Mouse (Mus musculus) thymus, postnatal 10 days (tissue): Measurements from ENCODE around the gene Gtpbp1.

Experiments
- DNase-seq, 2 experiments: peaks; one replicate each; pipeline ENCODE4 v3.0.0; 2021; ENCODE audit warnings: low spot score in 2 of 2

The Gtpbp1 gene

DNA sequence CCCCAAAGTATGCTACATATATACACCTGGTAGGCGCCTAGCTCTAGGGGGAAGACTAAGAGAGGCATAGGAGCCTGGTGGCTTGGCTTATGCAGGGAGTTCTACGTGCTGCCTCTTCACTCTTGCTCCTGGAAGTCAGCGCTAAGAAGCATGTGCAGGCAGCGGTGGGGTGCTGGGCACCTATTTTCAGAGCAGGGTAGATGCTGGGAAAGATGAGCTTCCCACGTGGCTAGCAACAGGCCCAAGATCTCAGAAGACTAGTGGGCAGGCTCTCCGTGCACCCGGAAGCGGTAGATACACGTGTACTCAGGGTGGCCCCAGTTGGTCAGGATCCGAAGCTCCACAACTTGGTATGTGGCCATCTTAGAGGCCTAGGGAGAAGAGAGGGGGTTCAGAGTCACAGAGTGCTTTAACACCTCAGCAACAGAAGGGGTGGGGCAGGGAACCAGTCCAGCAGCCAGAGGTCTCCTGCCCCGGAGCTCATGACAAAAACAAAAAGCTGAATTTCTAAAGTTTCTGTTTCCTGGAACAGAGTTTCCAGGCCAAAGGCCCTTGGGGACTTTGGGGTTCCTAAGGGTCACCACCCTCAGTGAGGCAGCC, 34.6 kb downstream of the Gtpbp1 start:
- no peak for DNase-seq

GRCm38 (mm10) chr15:79727840-79728239, 37.2 kb downstream of the Gtpbp1 start:
- DNase-seq: no peak

- no peak for DNase-seq
Measured at GRCm38 (mm10) chr15:79728311-79728710, 37.7 kb downstream of the Gtpbp1 start.

DNA sequence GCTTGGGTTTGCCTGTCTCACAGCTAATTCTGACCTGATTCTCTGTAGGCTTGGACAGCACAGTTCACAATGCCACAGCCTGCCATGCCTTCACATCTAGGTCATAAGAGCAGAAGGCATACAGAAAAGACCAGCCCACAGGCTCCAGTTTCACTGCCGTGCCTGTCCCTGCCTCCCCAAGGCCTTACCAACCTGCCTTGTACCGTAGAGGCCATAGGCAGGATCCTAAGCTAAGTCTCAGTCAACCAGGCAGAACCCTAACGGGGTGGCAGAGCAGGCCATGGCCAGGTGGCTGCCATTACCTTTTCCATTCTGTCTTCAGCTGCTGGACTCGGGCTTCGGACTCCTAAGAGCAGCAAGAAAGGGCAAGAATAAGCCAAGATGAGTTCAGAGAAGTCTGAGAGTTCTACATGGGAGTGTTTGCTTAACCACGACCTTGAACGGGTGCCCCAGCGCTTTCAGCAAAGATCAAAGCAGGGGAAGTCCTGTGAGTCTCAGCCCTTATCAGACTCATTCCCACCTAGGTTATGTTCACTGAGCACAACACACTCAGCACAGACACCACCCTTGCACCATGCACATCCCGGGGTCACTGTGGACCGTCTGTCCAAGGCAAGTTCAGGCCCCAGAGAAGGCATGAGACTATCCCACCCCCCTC, 38.2 kb downstream of the Gtpbp1 start:
- no peak for DNase-seq

DNA sequence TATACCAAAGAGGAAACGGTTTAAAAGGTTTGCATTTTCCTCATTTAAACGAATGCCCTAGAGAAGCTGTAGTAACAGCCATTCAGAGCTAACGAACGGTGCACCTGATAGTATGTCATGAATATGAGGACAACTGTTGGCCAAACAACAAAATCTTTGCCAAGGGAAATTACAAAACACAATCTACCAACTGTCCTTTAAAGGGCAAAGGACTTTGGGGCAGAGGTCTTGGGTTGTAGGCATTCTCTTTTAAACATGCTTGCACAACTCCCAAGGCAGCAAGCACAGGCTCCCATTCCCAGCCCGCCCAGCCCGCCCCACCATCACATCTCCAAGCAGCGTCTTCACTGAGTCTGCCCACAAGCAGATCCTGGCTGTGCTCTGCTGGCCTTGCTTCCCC, 40.9 kb downstream of the Gtpbp1 start:
- no peak for DNase-seq

DNA sequence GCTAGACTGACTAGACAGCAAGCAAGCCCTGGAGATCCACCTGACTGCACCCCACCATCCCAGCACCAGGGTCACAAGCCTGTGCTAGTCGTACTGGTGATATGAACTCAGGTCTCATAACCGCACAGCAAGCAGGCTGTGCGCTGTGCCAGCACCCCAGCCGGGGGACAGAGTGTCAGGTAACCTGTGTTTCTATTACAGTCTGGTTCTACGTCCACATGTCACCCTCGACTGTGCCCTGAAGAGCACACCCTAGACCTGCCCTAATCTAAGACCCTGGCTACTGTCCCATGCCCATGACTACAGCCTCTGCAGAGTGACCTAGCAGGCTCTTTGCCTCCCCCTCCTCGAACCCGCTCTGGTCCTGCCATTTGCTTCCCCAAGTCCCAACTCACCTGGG, 42.5 kb downstream of the Gtpbp1 start:
- DNase-seq: no peak

GRCm38 (mm10) chr15:79733640-79734039, 43.0 kb downstream of the Gtpbp1 start:
- DNase-seq: no peak

DNA sequence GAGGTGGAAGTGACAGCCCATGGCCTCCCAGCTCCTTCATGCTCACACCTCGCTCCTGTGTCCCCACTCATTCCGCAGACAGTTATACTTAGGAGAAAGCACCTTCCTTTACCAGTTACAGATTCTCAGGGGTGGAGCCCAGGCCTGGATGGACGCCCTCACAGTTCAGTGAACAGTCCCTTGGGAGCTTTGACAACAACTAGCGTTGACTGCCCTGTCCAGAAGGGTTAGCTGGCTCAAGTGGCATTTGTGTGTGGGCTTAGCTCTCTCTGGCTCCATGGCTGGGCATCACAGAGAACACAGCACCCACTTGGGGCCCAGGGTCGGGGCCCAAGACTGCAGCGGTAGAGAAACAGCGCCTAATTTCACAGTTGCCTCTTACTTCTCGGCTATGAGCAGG, 43.7 kb downstream of the Gtpbp1 start:
- DNase-seq: no peak

GRCm38 (mm10) chr15:79740739-79741138, 50.1 kb downstream of the Gtpbp1 start:
- DNase-seq: no peak

- peak; percentile 48 to 53 for DNase-seq
Measured at GRCm38 (mm10) chr15:79741173-79741858, 50.7 kb downstream of the Gtpbp1 start.

- peak; percentile 90 to 93 for DNase-seq
Measured at GRCm38 (mm10) chr15:79741921-79742705, 51.5 kb downstream of the Gtpbp1 start, which contains the start of gene Sun2. Sun2 (minus strand) TSS chr15:79742536.

- no peak for DNase-seq
Measured at GRCm38 (mm10) chr15:79742706-79743023, 52.0 kb downstream of the Gtpbp1 start.

- no peak for DNase-seq
Measured at GRCm38 (mm10) chr15:79744001-79744400, 53.4 kb downstream of the Gtpbp1 start.

DNA sequence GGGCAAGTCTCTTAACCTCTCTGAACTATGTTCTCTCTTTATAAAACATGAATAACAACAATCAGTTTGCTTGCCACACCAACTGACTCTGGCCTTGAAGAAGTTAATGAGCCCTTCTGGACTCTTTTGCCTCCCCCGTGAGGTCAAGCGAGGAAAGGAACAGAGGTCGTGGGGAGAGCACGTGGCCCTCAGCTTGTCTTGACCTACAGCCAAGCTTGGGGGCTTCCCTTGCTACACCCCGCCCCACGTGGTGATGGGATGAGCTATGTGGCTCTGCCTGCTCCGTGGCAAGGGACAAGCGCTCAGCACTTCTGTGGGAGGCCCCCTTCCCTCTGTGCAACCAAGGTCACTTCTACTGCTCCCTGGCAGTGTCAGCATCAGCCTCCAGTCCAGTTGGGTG, 54.1 kb downstream of the Gtpbp1 start:
- no peak for DNase-seq

- no peak for DNase-seq
Measured at GRCm38 (mm10) chr15:79745312-79745711, 54.7 kb downstream of the Gtpbp1 start.

GRCm38 (mm10) chr15:79745883-79746282, 55.2 kb downstream of the Gtpbp1 start:
- DNase-seq: no peak

DNA sequence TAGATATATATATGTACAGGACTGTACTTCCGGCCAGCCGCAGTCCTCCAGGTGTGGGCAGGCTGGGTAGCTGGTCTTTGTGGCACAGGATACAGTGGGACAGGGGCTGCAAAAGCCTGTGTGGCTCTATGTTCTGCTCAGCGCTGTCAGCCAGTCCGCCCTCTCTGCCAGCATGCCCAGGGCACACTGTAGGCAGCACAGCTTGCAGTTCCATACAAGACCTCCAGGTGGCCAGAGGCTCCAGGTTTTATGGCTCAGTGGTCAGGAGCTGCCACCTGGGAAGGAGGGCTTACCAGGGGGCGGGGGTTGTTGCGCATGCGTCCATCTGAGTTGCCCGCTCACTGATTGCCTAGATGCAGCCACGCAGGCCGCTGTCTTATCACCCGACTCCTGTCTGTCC, 57.4 kb downstream of the Gtpbp1 start:
- DNase-seq: peak; percentile 22 to 50

DNA sequence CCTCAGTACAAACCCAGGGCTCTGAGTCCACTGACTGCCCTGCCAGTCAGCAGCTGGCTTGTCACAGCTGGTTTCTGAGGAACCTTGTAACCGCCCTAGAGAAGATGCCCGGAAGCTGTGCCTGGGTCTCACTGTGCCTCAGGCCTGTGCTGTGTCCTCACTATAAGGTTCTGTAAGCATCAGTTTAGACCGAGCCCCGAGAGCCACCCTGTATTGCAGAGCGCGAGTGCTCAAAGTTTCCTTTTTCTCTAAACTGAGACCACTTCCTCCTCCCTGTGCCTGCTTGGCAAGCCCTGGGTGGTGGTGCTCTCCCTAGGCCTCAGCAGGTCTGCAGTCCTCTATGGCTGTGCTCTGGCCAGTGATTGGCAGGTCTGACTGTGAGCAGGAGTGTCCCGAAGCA, 58.5 kb downstream of the Gtpbp1 start:
- DNase-seq: no peak

GRCm38 (mm10) chr15:79750266-79750665, 59.6 kb downstream of the Gtpbp1 start:
- no peak for DNase-seq

DNA sequence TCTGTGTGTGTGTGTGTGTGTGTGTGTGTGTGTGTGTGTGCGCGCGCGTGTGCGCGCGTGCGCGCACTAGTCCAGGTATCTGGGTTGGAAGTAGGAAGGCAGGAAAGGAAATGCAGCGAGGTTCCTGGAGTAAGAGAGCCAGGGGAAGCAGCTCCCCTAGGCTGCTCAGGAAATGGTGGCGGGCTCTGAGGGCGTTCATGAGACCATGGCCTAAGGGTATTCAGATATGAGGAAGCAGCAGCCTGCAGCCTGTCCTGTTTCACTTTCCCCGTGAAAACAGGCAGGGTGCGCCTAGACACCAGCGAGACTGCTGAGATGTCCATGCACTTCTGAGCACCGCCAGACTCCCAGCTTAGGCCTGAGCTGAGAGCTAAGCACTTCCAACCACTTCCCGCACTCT, 61.1 kb downstream of the Gtpbp1 start:
- no peak for DNase-seq

DNA sequence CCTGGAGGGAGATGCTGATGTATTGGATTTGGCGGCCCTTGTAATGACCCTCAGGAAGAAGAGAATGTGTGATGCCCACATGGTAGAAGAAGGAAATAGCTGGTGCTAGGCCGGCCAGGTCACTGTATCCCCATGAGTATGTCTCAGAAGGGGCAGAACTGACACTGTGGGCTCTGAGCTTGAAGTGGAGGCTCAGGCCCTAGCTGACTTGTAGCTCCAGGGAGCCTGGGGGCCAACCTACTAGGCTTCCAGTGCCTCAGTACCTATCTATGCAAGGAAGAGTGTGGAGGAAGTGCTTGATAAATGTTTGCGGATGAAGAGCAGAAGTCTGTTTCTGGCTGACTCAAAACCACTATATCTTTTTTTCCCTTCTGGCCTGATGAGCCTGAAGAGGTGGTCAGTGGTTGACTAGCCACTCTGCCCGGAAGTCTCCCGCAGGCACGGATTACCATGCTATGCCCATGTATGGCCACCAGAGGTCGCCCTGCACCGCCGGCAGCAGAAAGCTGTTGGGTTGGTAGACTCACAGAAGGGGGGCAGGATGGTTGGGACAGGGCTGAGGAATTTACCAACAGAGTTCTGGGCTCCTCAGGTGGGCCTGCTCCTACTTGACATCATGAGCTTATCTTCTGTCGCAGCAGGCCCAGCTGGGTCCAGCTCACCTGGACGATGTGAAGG, 62.2 kb downstream of the Gtpbp1 start:
- DNase-seq: peak; percentile 55 to 71

- DNase-seq: no peak
Measured at GRCm38 (mm10) chr15:79753420-79753752, 62.7 kb downstream of the Gtpbp1 start.
